Mouse (Mus musculus): ENCODE measurements around the gene Prdm16. TPM values are rescaled to one million over a fixed set of nuclear protein-coding genes. Genes with fewer than 3 reads are reported as not detected.

Gene Prdm16
- polyA plus RNA-seq, 1 experiment from 2014 or later, result 11.8 TPM

DNA sequence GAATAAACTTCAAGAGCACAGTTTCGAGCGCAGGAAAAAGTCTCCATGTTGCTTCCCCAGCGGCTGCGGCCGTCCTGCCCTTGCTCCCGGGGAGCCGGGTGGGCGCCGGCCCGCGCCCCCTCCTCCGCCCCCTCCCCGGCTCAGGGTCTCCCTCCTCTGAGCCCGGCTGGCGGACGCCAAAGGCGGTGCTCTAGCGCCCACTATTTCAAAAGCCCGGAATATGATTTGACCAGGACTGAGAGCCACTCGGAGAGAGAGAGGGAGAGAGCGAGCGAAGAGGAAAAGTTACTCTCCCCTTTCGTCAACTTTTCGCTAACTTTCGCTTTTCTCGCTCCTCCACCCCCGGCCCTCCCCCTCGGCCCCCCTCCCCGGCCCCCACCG is 630 bp downstream of the Prdm16 start:
- under 1% methylated on average over 26 of the region's 30 CpGs for WGBS
- Histone ChIP-seq H3K27ac (ENCODE audit: low read length) (peak overlapping the region; percentile 76), H3K9ac (ENCODE audit: low read depth, low read length) (peak overlapping the region; percentile 62), H3K27me3 (ENCODE audit: control insufficient read depth, insufficient read depth, low read depth, low read length) (peaks cover 73% of the 10 kb centered on the region), H3K4me1 (ENCODE audit: control insufficient read depth, insufficient read depth, low read length) (peaks cover 25% of the 10 kb centered on the region), H3K36me3 (ENCODE audit: control insufficient read depth, insufficient read depth, low read length) (no peaks in the 10 kb centered on the region), H3K4me3 (ENCODE audit: low read depth, low read length) (peak overlapping the region; percentile 41), H3K9me3 (replicated peaks; ENCODE audit: control insufficient read depth, low read length, poor library complexity, severe bottlenecking) (no peaks in the 10 kb centered on the region), H3K4me2 (ENCODE audit: low read length) (peak overlapping the region; percentile 62)
- ATAC-seq, result peak; percentile 62; the same call in 1 of the 2 replicates

DNA sequence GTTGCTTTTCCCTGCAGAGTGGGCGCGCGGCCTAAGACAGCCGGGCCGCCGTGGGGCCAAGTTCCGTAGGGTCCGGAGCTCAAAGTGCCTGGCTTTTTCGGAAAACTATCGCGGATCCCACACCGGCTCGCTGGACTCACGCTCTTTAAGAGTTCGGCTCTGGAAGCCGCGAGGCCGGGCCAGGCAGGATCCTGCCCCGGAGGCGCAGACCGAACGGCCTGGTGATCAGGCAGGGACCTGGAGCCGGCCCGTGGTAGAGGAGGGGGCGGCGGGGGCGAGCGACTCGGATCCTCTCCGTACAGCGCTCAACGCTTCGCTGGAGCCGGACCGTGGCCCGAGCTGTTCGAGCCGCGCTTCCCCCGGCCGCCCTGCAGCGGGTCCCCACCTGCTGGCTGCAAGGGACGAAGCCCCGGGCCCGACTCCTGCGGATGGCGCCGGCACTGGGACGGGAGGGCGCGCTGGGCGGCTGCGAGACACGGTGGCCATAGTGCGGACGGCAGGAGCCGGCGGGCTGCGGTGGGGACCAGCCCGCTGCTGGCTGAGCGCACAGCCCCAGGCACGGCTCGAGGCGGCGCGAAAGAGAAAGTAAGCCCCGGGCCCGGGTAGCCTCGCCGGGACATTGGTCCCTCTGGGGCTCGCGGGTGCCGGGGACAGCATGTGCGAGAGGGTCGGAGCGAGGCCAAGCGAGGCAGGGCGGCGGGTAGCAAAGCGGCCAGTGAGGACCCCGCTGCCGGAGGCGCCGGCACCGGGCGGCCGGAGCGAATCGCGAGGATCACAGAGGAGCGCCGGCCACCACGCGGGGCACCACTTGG is 1.2 kb downstream of the Prdm16 start:
- Histone ChIP-seq H3K4me3 (ENCODE audit: low read depth, low read length) (peak overlapping the region; percentile 41), H3K27ac (ENCODE audit: low read length) (peak overlapping the region; percentile 76), H3K4me2 (ENCODE audit: low read length) (peak overlapping the region; percentile 62), H3K9me3 (replicated peaks; ENCODE audit: control insufficient read depth, low read length, poor library complexity, severe bottlenecking) (no peaks in the 10 kb centered on the region), H3K27me3 (ENCODE audit: control insufficient read depth, insufficient read depth, low read depth, low read length) (peaks cover 73% of the 10 kb centered on the region), H3K4me1 (ENCODE audit: control insufficient read depth, insufficient read depth, low read length) (peaks cover 25% of the 10 kb centered on the region), H3K9ac (ENCODE audit: low read depth, low read length) (peak overlapping the region; percentile 62), H3K36me3 (ENCODE audit: control insufficient read depth, insufficient read depth, low read length) (no peaks in the 10 kb centered on the region)
- ATAC-seq, result 0 out of 2 replicates have a peak, but pooled peaks have one; percentile 23
- under 1% methylated on average over 89 of the region's 94 CpGs for WGBS

DNA sequence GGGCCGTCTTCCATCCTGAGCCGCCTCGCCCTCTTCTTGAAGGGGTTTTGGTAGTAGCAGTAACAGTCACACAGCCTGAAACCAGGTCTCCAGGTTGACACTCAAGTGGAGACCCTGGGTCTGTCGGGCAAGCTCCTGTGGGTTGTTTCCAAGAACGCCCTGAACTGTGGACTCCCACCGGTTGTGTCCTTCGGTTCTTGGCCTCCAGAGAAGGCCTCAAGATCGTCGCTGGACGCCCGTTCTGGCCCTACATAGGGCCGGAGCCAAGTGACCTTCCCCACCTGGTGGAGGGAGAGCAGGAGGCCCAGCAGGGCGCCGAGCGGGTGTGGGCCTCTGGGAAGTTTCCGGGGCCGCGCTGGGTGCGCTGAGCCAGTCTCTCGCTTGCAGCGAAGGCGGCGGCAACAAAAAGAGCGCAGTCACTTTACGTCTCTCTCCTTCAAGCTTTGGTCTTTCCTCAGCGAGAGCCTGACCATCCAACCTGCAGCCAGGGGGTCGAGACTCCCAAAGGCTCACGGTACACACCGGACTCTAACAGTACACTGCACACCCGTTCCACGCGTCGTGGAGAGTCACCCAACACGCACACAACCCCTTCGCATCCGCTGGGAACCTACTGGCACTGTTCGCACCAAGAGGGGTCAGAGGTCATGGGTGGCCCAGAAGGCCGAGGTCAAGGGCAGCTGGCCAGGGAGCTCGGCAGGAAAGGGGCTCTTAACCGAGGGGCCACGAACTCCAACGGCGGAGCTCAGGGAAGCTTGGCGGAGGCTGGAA is 2.0 kb downstream of the Prdm16 start:
- Histone ChIP-seq H3K9ac (ENCODE audit: low read depth, low read length) (peak overlapping the region; percentile 62; the same call in 1 of the 2 replicates), H3K9me3 (replicated peaks; ENCODE audit: control insufficient read depth, low read length, poor library complexity, severe bottlenecking) (no peaks in the 10 kb centered on the region), H3K4me1 (ENCODE audit: control insufficient read depth, insufficient read depth, low read length) (peaks cover 28% of the 10 kb centered on the region), H3K4me2 (ENCODE audit: low read length) (peak overlapping the region; percentile 62), H3K27ac (ENCODE audit: low read length) (no peak overlapping the region), H3K36me3 (ENCODE audit: control insufficient read depth, insufficient read depth, low read length) (no peaks in the 10 kb centered on the region), H3K4me3 (ENCODE audit: low read depth, low read length) (peak overlapping the region; percentile 41), H3K27me3 (ENCODE audit: control insufficient read depth, insufficient read depth, low read depth, low read length) (peaks cover 70% of the 10 kb centered on the region)
- whole genome bisulfite sequencing, result 11% methylated on average over 44 of the region's 44 CpGs
- ATAC-seq, result no peak

DNA sequence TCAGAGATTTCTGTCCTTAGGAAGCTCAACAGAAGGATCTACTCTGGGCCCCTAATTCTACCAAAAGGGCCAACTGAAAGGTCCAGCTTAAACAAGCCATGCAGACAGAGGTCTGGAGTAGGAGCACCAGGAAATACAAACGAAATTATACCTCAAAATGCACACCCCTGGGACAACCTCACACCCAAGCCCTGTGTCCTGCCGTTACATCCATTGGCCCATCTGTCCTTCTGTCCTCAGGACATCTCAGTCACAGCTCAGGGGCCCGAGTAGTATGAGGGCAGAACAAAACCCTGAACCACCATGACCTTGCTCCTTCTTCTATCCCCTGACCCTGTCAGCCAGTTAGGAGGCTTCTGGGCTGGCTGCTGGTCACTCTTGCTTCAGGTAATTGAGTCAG is 2.7 kb downstream of the Prdm16 start:
- no peak overlapping the region for H3K27ac ChIP-seq (ENCODE audit: low read length)
- H3K4me1 ChIP-seq (ENCODE audit: control insufficient read depth, insufficient read depth, low read length), result peaks cover 28% of the 10 kb centered on the region
- ATAC-seq, result no peak
- H3K27me3 ChIP-seq (ENCODE audit: control insufficient read depth, insufficient read depth, low read depth, low read length), result peaks cover 69% of the 10 kb centered on the region
- 47% methylated on average over 3 of the region's 3 CpGs for WGBS
- no peaks in the 10 kb centered on the region for H3K9me3 ChIP-seq (replicated peaks; ENCODE audit: control insufficient read depth, low read length, poor library complexity, severe bottlenecking)
- no peaks in the 10 kb centered on the region for H3K36me3 ChIP-seq (ENCODE audit: control insufficient read depth, insufficient read depth, low read length)
- H3K4me2 ChIP-seq (ENCODE audit: low read length), result peak overlapping the region; percentile 62
- H3K9ac ChIP-seq (ENCODE audit: low read depth, low read length), result no peak overlapping the region
- H3K4me3 ChIP-seq (ENCODE audit: low read depth, low read length), result no peak overlapping the region

DNA sequence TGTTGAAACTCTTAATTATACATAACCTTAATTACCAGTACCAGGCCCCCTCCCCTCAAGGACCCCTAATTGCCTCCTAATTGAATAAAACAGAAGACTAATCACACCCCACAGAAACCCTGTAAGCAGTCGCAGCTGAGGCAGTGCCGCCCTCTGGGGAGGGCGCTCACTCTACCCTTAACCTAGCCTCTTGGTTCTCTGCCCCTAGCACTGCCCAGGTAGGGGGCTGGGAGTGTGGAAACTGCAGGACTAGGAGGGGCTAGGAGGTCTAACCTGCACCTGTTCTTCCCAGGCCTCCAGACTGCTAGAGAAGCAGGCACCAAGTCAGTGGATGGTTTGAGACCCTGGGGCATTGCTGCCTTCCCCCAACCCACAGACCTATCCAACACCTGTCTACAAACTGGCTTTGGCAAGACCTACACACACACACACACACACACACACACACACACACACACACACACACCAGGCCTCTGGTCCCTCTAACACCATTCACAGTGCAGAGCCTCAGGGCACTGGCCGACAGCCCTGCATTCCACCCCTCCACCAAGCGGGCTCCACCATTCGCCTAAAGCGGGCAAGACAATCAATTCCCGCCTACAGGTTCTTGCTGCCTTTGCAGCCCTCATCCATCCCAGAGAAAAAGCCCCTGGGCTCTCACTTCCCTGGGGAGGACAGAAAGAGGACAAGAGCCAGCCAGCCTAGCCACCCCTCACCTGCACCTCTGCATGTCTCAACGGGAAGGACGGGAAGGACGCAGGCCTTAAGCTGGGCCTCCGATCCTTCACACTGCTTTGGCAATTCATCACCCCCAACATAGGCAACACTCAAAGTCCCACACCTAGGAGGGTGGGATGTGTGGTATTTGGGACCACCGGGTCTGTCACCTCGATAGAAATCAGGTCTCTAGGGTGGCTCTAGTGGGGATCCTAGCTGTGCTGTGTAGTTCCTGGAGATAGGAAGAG is 3.6 kb downstream of the Prdm16 start:
- 53% methylated on average over 14 of the region's 14 CpGs for WGBS
- Histone ChIP-seq H3K27me3 (ENCODE audit: control insufficient read depth, insufficient read depth, low read depth, low read length) (peaks cover 65% of the 10 kb centered on the region), H3K27ac (ENCODE audit: low read length) (no peak overlapping the region), H3K9ac (ENCODE audit: low read depth, low read length) (0 out of 2 replicates have a peak overlapping the region, but pooled peaks have one; percentile 25), H3K9me3 (replicated peaks; ENCODE audit: control insufficient read depth, low read length, poor library complexity, severe bottlenecking) (no peaks in the 10 kb centered on the region), H3K36me3 (ENCODE audit: control insufficient read depth, insufficient read depth, low read length) (no peaks in the 10 kb centered on the region), H3K4me2 (ENCODE audit: low read length) (peak overlapping the region; percentile 62), H3K4me1 (ENCODE audit: control insufficient read depth, insufficient read depth, low read length) (peaks cover 28% of the 10 kb centered on the region), H3K4me3 (ENCODE audit: low read depth, low read length) (0 out of 2 replicates have a peak overlapping the region, but pooled peaks have one; percentile 4)
- no peak for ATAC-seq

DNA sequence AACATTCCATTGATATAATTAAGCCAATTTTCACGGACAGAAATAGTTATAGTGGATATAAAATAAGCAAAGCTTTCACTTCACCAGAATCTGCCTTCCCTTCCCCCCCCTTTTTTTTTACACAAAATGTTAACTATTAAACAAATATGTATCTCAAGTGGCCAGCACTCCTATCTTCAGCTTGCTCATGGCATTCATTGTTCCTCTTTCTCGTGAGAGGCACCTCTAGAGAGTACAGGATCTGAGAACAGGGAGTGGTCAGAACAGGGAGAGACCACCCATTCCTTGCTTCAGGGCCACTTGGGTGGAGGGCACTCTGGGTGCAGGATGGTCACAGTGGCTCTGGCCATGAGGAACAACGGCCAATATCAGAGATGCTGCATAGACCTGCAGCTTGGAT is 5.9 kb downstream of the Prdm16 start:
- no peak overlapping the region for H3K27ac ChIP-seq (ENCODE audit: low read length)
- H3K4me3 ChIP-seq (ENCODE audit: low read depth, low read length), result no peak overlapping the region
- WGBS, result 68% methylated on average over 3 of the region's 3 CpGs
- peaks cover 48% of the 10 kb centered on the region for H3K27me3 ChIP-seq (ENCODE audit: control insufficient read depth, insufficient read depth, low read depth, low read length)
- no peaks in the 10 kb centered on the region for H3K36me3 ChIP-seq (ENCODE audit: control insufficient read depth, insufficient read depth, low read length)
- no peak for ATAC-seq
- H3K4me1 ChIP-seq (ENCODE audit: control insufficient read depth, insufficient read depth, low read length), result peaks cover 20% of the 10 kb centered on the region
- no peaks in the 10 kb centered on the region for H3K9me3 ChIP-seq (replicated peaks; ENCODE audit: control insufficient read depth, low read length, poor library complexity, severe bottlenecking)
- H3K4me2 ChIP-seq (ENCODE audit: low read length), result no peak overlapping the region
- H3K9ac ChIP-seq (ENCODE audit: low read depth, low read length), result no peak overlapping the region

DNA sequence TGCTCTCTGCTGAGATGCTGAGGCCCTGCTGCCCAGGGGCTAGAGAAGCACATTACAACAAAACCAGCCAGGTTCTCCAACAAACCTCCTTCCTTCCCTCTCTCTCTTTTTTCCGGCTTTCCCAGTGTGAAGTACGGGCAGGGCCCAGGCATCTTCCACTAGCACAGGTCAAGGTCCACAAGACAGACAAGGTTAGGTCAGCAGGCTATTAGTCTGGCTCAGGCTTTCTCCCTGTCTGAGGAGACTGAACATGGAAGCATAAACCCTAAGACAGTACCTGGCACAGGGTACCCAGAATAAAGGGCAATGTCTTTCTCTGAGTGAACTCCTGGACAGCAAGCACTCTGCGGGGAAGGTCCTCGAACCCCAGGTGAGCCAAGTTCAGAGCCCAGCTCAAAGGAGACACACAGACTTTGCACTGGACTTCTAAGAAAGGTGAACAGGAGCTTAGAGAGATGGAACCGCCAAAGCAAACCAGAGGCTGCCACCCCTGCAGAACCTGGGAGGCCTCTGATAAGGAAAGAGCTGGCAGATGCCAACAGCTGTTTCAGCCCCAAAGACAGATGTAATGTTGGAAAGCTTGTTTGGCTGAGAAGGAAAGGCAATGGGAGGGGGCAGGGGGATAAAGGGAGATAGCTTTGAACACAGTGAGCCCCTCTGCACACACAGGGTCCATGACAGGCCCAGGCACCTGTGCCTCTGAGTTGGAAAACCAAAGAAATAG is 9.1 kb downstream of the Prdm16 start:
- Histone ChIP-seq H3K4me3 (ENCODE audit: low read depth, low read length) (no peak overlapping the region), H3K36me3 (ENCODE audit: control insufficient read depth, insufficient read depth, low read length) (no peaks in the 10 kb centered on the region), H3K4me2 (ENCODE audit: low read length) (no peak overlapping the region), H3K4me1 (ENCODE audit: control insufficient read depth, insufficient read depth, low read length) (peaks cover 17% of the 10 kb centered on the region), H3K9me3 (replicated peaks; ENCODE audit: control insufficient read depth, low read length, poor library complexity, severe bottlenecking) (no peaks in the 10 kb centered on the region), H3K27ac (ENCODE audit: low read length) (no peak overlapping the region), H3K9ac (ENCODE audit: low read depth, low read length) (no peak overlapping the region), H3K27me3 (ENCODE audit: control insufficient read depth, insufficient read depth, low read depth, low read length) (peaks cover 25% of the 10 kb centered on the region)
- WGBS, result 80% methylated on average over 5 of the region's 5 CpGs
- no peak for ATAC-seq

DNA sequence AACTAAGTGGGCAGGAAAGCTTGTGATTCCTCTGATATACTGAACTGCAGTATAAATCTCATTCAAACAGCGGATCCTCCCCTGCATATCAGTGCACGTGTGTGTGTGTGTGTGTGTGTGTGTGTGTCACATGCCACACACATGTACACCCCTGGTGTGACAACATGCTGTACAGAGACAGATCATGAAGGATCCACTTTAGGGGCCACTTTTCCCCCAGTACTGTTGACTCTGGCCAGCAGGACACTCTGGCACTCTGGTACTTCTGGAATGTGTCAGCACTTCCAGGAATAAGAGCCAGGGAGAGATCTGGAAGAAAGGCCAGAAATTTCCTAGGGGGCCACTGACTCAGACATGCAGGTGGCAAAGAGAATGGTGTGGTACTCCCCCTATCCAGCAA is 10.4 kb downstream of the Prdm16 start:
- Histone ChIP-seq H3K27ac (ENCODE audit: low read length) (no peak overlapping the region), H3K4me1 (ENCODE audit: control insufficient read depth, insufficient read depth, low read length) (peaks cover 20% of the 10 kb centered on the region), H3K27me3 (ENCODE audit: control insufficient read depth, insufficient read depth, low read depth, low read length) (peaks cover 22% of the 10 kb centered on the region), H3K9me3 (replicated peaks; ENCODE audit: control insufficient read depth, low read length, poor library complexity, severe bottlenecking) (no peaks in the 10 kb centered on the region), H3K4me3 (ENCODE audit: low read depth, low read length) (no peak overlapping the region), H3K9ac (ENCODE audit: low read depth, low read length) (no peak overlapping the region), H3K4me2 (ENCODE audit: low read length) (no peak overlapping the region), H3K36me3 (ENCODE audit: control insufficient read depth, insufficient read depth, low read length) (no peaks in the 10 kb centered on the region)
- 88% methylated on average over 2 of the region's 2 CpGs for WGBS
- no peak for ATAC-seq

All from midbrain, embryonic 16.5 days (tissue).